Mouse (Mus musculus) left cerebral cortex, postnatal 25 days (tissue): Measurements from ENCODE around the gene Btbd35f17. TPM values are rescaled to one million over a fixed set of nuclear protein-coding genes. Genes with fewer than 3 reads are reported as not detected.
"Not testable (repeated sequence)": the region's sequence is repeated elsewhere in the genome, so short reads cannot be mapped to it uniquely, and the experiment has no call there.

Experiments
- DNase-seq, 2 experiments: peaks; one replicate each; pipeline ENCODE4 v3.0.0; 2022; ENCODE audit warnings: low spot score in 2 of 2, mixed read lengths in 1 of 2
- intact Hi-C: fragments of 180-260 bp; cut with DNase I; formaldehyde crosslinking; loops from one replicate; pipeline ENCODE4 v1.15.1; 2025
- total RNA-seq, 2 experiments: library from RNA; stranded (reverse); gene quantifications; 2 replicates each; pipeline ENCODE4 v1.2.3; 2021

The Btbd35f17 gene
- total RNA-seq = not detected

DNA sequence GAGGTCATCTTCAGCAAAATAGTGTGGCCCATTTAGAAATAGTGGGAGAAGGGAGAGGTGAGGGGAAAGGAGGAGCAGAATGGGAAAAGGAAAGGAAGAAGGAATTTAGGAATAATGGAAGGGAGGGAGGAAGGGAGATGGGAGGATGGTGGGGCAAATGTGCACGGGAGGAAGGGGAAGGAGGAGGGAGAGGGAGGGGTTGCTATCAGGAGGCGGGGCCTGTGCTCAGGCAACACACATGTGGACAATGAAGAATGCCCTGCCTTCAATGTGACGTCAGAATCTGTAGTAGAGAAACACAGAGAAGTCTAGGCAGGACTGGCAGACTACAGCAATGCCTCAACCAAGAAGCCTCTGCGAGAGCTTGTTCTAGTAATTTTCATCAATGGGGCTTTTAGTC lies at the start of gene Btbd35f17:
Btbd35f17 (plus strand) TSS at position 301 of the 400 bp plus-strand sequence.
- intact Hi-C loops, DNase-seq: not testable (repeated sequence)

Other genes starting within 250 kb of the Btbd35f17 start
- gene Btbd35f28, start 174.1 kb upstream of the Btbd35f17 start, total RNA-seq = not detected
- not detected for gene Btbd35f20, start 79.4 kb upstream of the Btbd35f17 start, total RNA-seq